Comparison of ENCODE assay signal across 10 mouse cellular contexts in the genomic region with DNA sequence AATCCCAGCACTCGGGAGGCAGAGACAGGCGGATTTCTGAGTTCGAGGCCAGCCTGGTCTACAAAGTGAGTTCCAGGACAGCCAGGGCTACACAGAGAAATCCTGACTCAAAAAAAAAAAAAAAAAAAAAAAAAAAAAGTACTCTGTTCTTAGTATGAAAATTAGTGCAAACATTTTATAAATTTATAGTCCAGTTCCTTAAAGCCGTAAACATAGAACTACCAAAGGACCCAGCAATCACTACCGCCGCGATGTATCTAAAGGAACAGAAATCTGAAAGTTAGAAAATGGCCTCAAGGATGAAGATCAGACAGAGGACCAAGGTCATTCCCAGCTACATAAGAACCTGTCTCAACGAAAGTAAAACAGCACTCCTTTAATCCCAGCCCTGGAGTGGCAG. TPM values are rescaled to one million over a fixed set of nuclear protein-coding genes. Genes with fewer than 3 reads are reported as not detected.
DNase-seq lines count a peak whose midpoint lies in the region; ATAC-seq and TF ChIP-seq lines count a peak whose summit lies in the region.
"Had no signal": no experiment of that assay in that cellular context is flagged by ENCODE, and none has a peak within 500 bp of the region (broad histone marks: within the 10 kb centered on the region; RNA-seq: fewer than 3 reads in every experiment).

No protein-coding gene starts in this region.

- no peaks in the 10 kb centered on the region for H3K27me3 ChIP-seq in kidney, adult 2 months (replicated peaks; ENCODE audit: control insufficient read depth, insufficient read depth, low read length)
- no peaks in the 10 kb centered on the region for H3K27me3 ChIP-seq in embryonic facial prominence, embryonic 10.5 days (replicated peaks; ENCODE audit: low read depth, poor library complexity, severe bottlenecking)
- H3K27me3 ChIP-seq in hindbrain, postnatal 0 days (ENCODE audit: insufficient read depth, low read length), result no peaks in the 10 kb centered on the region
- no peaks in the 10 kb centered on the region for H3K27me3 ChIP-seq in midbrain, embryonic 15.5 days (replicated peaks)
- no peaks in the 10 kb centered on the region for H3K27me3 ChIP-seq in thymus, adult 2 months (ENCODE audit: control insufficient read depth, insufficient read depth, low read length)

- no peak for DNase-seq in kidney, adult 2 months
- no peak for DNase-seq in kidney, adult 18-20 months
- no peak for DNase-seq in embryonic facial prominence, embryonic 10.5 days (ENCODE audit: low spot score)
- no peak for DNase-seq in hindbrain, postnatal 0 days (ENCODE audit: low spot score)
- no peak for DNase-seq in left cerebral cortex, adult 9 months (ENCODE audit: low spot score in 2 of 2)
- no peak for DNase-seq in left cerebral cortex, adult 8-10 months (ENCODE audit: low spot score in 2 of 2)
- no peak for DNase-seq in thymus, adult 2 months
- DNase-seq: cerebellum, adult 18-20 months; thymus, postnatal 14 days had no signal

- H3K9me3 ChIP-seq in embryonic facial prominence, embryonic 10.5 days, result peaks cover 24% of the 10 kb centered on the region
- peaks cover 4% of the 10 kb centered on the region; the same call in 1 of the 2 replicates for H3K9me3 ChIP-seq in hindbrain, postnatal 0 days (ENCODE audit: low read length)
- H3K9me3 ChIP-seq in midbrain, embryonic 15.5 days, result peaks cover 8% of the 10 kb centered on the region; the same call in 1 of the 2 replicates

- TF ChIP-seq POLR2A in kidney, adult 2 months (IDR thresholded peaks at IDR 0.05; ENCODE audit: low read depth, low read length), result no peak
- TF ChIP-seq POLR2A in thymus, adult 2 months (IDR thresholded peaks at IDR 0.05; ENCODE audit: control insufficient read depth, extremely low read depth, insufficient read depth, low read length, poor library complexity), result no peak

- peak overlapping the region; percentile 67; the same call in 1 of the 2 replicates for H3K9ac ChIP-seq in hindbrain, postnatal 0 days (replicated peaks; ENCODE audit: low read length)
- peak overlapping the region; percentile 77; the same call in 1 of the 2 replicates for H3K9ac ChIP-seq in midbrain, embryonic 15.5 days

- peak overlapping the region; percentile 74 for H3K4me2 ChIP-seq in hindbrain, postnatal 0 days (ENCODE audit: low read depth, low read length)
- peak overlapping the region; percentile 78 for H3K4me2 ChIP-seq in midbrain, embryonic 15.5 days

- no peak overlapping the region for H3K27ac ChIP-seq in kidney, adult 2 months (ENCODE audit: insufficient read depth, low read depth, low read length)
- H3K27ac ChIP-seq in embryonic facial prominence, embryonic 10.5 days (replicated peaks), result peak overlapping the region; percentile 87; the same call in 1 of the 2 replicates
- 0 out of 2 replicates have a peak overlapping the region, but pooled peaks have one; percentile 32 for H3K27ac ChIP-seq in hindbrain, postnatal 0 days
- H3K27ac ChIP-seq in midbrain, embryonic 15.5 days, result no peak overlapping the region
- no peak overlapping the region for H3K27ac ChIP-seq in thymus, adult 2 months (ENCODE audit: control insufficient read depth, insufficient read depth, low read length)

- WGBS in kidney, adult 2 months, result 91% methylated on average over 8 of the region's 8 CpGs
- 82% methylated on average over 8 of the region's 8 CpGs for WGBS in embryonic facial prominence, embryonic 10.5 days
- WGBS in hindbrain, postnatal 0 days, result 80% methylated on average over 8 of the region's 8 CpGs
- 82% methylated on average over 8 of the region's 8 CpGs for WGBS in midbrain, embryonic 15.5 days
- WGBS in thymus, adult 2 months, result 87% methylated on average over 8 of the region's 8 CpGs

- ATAC-seq in hindbrain, postnatal 0 days, result no peak
- no peak for ATAC-seq in midbrain, embryonic 15.5 days (replicated peaks)

- H3K4me3 ChIP-seq in kidney, adult 2 months (ENCODE audit: insufficient read depth, low read depth, low read length), result peak overlapping the region; percentile 60; the same call in 1 of the 2 replicates
- peak overlapping the region; percentile 80 for H3K4me3 ChIP-seq in embryonic facial prominence, embryonic 10.5 days
- H3K4me3 ChIP-seq in hindbrain, postnatal 0 days (ENCODE audit: low read length), result peak overlapping the region; percentile 60
- peak overlapping the region; percentile 61 for H3K4me3 ChIP-seq in midbrain, embryonic 15.5 days
- no peak overlapping the region for H3K4me3 ChIP-seq in thymus, adult 2 months (ENCODE audit: control insufficient read depth, insufficient read depth, low read length)

- H3K36me3 ChIP-seq in kidney, adult 2 months (ENCODE audit: control insufficient read depth, insufficient read depth, low read length), result peaks cover under 1% of the 10 kb centered on the region; the same call in 1 of the 2 replicates
- H3K36me3 ChIP-seq in embryonic facial prominence, embryonic 10.5 days (replicated peaks), result peaks cover 47% of the 10 kb centered on the region
- H3K36me3 ChIP-seq in hindbrain, postnatal 0 days (ENCODE audit: insufficient read depth, low read length), result no peaks in the 10 kb centered on the region
- peaks cover 20% of the 10 kb centered on the region for H3K36me3 ChIP-seq in midbrain, embryonic 15.5 days (replicated peaks)
- peaks cover 2% of the 10 kb centered on the region; the same call in 1 of the 2 replicates for H3K36me3 ChIP-seq in thymus, adult 2 months (ENCODE audit: control insufficient read depth, insufficient read depth, low read length)

- H3K4me1 ChIP-seq in kidney, adult 2 months (ENCODE audit: control insufficient read depth, insufficient read depth, low read length), result 0 out of 2 replicates have a peak, but pooled peaks cover 3% of the 10 kb centered on the region
- no peaks in the 10 kb centered on the region for H3K4me1 ChIP-seq in embryonic facial prominence, embryonic 10.5 days
- no peaks in the 10 kb centered on the region for H3K4me1 ChIP-seq in hindbrain, postnatal 0 days (ENCODE audit: insufficient read depth, low read length)
- H3K4me1 ChIP-seq in midbrain, embryonic 15.5 days, result peaks cover 4% of the 10 kb centered on the region
- H3K4me1 ChIP-seq in thymus, adult 2 months (replicated peaks; ENCODE audit: control insufficient read depth, insufficient read depth, low read length), result no peaks in the 10 kb centered on the region

- TF ChIP-seq CTCF in kidney, adult 2 months (conservative IDR thresholded peaks at IDR 0.05; ENCODE audit: insufficient read depth, insufficient read length, low read depth, low read length), result no peak
- no peak for TF ChIP-seq CTCF in hindbrain, postnatal 0 days (IDR thresholded peaks at IDR 0.05; ENCODE audit: low read depth)
- no peak for TF ChIP-seq CTCF in thymus, adult 2 months (IDR thresholded peaks at IDR 0.05; ENCODE audit: borderline replicate concordance, control insufficient read depth, extremely low read depth, insufficient read depth, low read length, poor library complexity)

RNA-seq across cellular contexts. Expression of a gene that starts 0.9 kb away (rescaled TPM):
- polyA plus RNA-seq in kidney, adult 2 months (2012; rRNA removed), result 0.07 and 0.09 TPM in 2 replicates
- polyA plus RNA-seq in embryonic facial prominence, embryonic 10.5 days (2016; fragmentation: Nextera tagmentation; extraction: Ambion mirVana), result 8.3 and 9.3 TPM in 2 replicates
- total RNA-seq in hindbrain, postnatal 0 days (2014; rRNA removed), result 3.0 and 5.5 TPM in 2 replicates
- polyA plus RNA-seq in hindbrain, postnatal 0 days (2015; fragmentation: Nextera tagmentation; extraction: Ambion mirVana), result 4.8 and 5.2 TPM in 2 replicates
- polyA plus RNA-seq in midbrain, embryonic 15.5 days (2015; fragmentation: Nextera tagmentation; extraction: Ambion mirVana), result 11.4 and 13.2 TPM in 2 replicates
- 1 to 10 TPM; 4.3 to 5.7 (median 4.5) TPM for total RNA-seq in left cerebral cortex, adult 8-10 months (2022)
- polyA plus RNA-seq in thymus, adult 2 months (2012; rRNA removed), result 0.62 and 0.88 TPM in 2 replicates

RNA-seq across cellular contexts. Expression of a gene that starts 33.3 kb away (rescaled TPM):
- polyA plus RNA-seq in kidney, adult 2 months (2012; rRNA removed), result 13.6 and 17.7 TPM in 2 replicates
- 11.2 and 12.7 TPM in 2 replicates for polyA plus RNA-seq in embryonic facial prominence, embryonic 10.5 days (2016; fragmentation: Nextera tagmentation; extraction: Ambion mirVana)
- 5.3 and 6.4 TPM in 2 replicates for total RNA-seq in hindbrain, postnatal 0 days (2014; rRNA removed)
- polyA plus RNA-seq in hindbrain, postnatal 0 days (2015; fragmentation: Nextera tagmentation; extraction: Ambion mirVana), result 6.1 and 8.4 TPM in 2 replicates
- 10.3 and 11.4 TPM in 2 replicates for polyA plus RNA-seq in midbrain, embryonic 15.5 days (2015; fragmentation: Nextera tagmentation; extraction: Ambion mirVana)
- total RNA-seq in left cerebral cortex, adult 8-10 months (2022), result 10 to 100 TPM; 17.9 to 26.0 (median 22.0) TPM
- 20.8 and 23.0 TPM in 2 replicates for polyA plus RNA-seq in thymus, adult 2 months (2012; rRNA removed)

RNA-seq across cellular contexts. Expression of a gene that starts 48.7 kb away (rescaled TPM):
- polyA plus RNA-seq in kidney, adult 2 months (2012; rRNA removed), result 12.7 and 13.3 TPM in 2 replicates
- polyA plus RNA-seq in embryonic facial prominence, embryonic 10.5 days (2016; fragmentation: Nextera tagmentation; extraction: Ambion mirVana), result 26.3 and 29.7 TPM in 2 replicates
- total RNA-seq in hindbrain, postnatal 0 days (2014; rRNA removed), result 25.4 and 41.4 TPM in 2 replicates
- 24.2 and 25.1 TPM in 2 replicates for polyA plus RNA-seq in hindbrain, postnatal 0 days (2015; fragmentation: Nextera tagmentation; extraction: Ambion mirVana)
- polyA plus RNA-seq in midbrain, embryonic 15.5 days (2015; fragmentation: Nextera tagmentation; extraction: Ambion mirVana), result 32.4 and 39.2 TPM in 2 replicates
- total RNA-seq in left cerebral cortex, adult 8-10 months (2022), result 10 to 100 TPM; 15.5 to 21.8 (median 18.2) TPM
- polyA plus RNA-seq in thymus, adult 2 months (2012; rRNA removed), result 10.9 and 11.5 TPM in 2 replicates

Comparison
In these comparisons a context has a peak if more than half of its experiments do, and no peak if none do; other contexts are left out.
1. H3K27ac ChIP-seq: peak in embryonic facial prominence, embryonic 10.5 days (single experiment) and hindbrain, postnatal 0 days (single experiment); none in kidney, adult 2 months (single experiment), midbrain, embryonic 15.5 days (single experiment) and thymus, adult 2 months (single experiment).